Mouse (Mus musculus): ENCODE measurements at regions not wholly inside any gene's neighbourhood (a gene's known extent, or its start where the extent isn't known, plus 50 kb on each side); places are given as distances from the start of the nearest gene placed in this dataset.

DNA sequence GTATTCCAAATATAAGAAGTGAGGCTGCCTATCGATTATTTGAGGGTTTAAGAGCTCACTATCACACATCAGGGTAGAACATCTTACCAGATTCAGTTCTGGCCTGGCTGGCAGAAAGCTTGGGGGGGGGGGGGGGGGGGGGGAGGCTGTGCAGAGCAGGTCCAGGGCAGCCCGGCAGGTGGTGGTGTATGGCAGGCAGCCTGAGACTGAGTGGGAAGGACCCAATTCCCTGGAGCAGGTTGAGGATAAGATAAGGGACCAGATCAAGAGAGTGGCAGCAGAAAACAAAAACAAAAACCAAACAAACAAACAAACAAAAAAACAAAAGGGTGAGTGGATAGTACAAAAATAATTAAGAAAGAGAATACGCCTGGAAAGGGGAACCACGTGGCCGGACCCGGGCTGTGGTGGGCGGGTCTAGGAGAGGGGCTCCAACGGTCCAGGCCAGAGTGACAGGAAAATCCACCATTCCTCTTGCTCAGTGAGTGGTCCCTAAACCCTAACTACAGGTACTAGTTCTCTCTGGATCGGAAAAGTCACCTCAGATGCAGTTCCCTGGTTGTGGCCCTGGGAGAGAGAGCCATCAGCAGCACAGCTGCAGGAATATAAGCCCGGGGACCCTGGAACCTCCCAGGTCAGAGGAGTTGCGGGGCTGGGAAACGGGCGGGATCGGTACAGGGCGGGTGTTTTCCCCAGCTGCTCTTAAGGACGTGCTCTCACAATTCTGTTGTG, 73.3 kb downstream of the Vmn2r112 start:
- Histone ChIP-seq H3K9ac (ENCODE audit: low read depth, low read length) (peak overlapping the region; percentile 56), H3K4me1 (ENCODE audit: control insufficient read depth, insufficient read depth, low read depth, low read length) (no peaks in the 10 kb centered on the region), H3K4me2 (ENCODE audit: low read length) (peak overlapping the region; percentile 57), H3K9me3 (ENCODE audit: control insufficient read depth, low read length) (no peaks in the 10 kb centered on the region), H3K27me3 (replicated peaks; ENCODE audit: control insufficient read depth, insufficient read depth, low read length) (no peaks in the 10 kb centered on the region), H3K27ac (ENCODE audit: low read depth, low read length) (no peak overlapping the region), H3K36me3 (ENCODE audit: control insufficient read depth, insufficient read depth, low read length) (no peaks in the 10 kb centered on the region), H3K4me3 (ENCODE audit: low read length) (peak overlapping the region; percentile 49)
- ATAC-seq, result peak; percentile 98
- 25% methylated on average over 16 of the region's 16 CpGs for WGBS
